Mouse (Mus musculus): ENCODE data around the gene Eef1g. TPM values are rescaled to one million over a fixed set of nuclear protein-coding genes. Genes with fewer than 3 reads are reported as not detected.
A peak's percentile ranks its signal among the peaks of the same experiment; 100 is the strongest.

Gene Eef1g
- total and polyA plus RNA-seq, 3 experiments: 90.8 to 355 (median 331) TPM

GRCm38 (mm10) chr19:9025562-9026257 lies 58.9 kb downstream of the Eef1g start:
- DNase-seq: no peak

GRCm38 (mm10) chr19:9026634-9027033 lies 59.8 kb downstream of the Eef1g start:
- peak; percentile 37 for DNase-seq

GRCm38 (mm10) chr19:9027795-9028194 lies 61.0 kb downstream of the Eef1g start:
- DNase-seq: no peak

Other genes starting within 250 kb of the Eef1g start
Only the 30 nearest of the 32 such genes appear.
- under 1 TPM; 0.79 to 0.84 TPM for gene 1700092M07Rik, start 226.3 kb upstream of the Eef1g start, total RNA-seq (2021)
- gene 1700092M07Rik, start 226.3 kb upstream of the Eef1g start, polyA plus RNA-seq (2012; rRNA removed): not detected in 2 replicates
- 10 to 100 TPM; 80.4 to 95.4 TPM for gene Stx5a, start 225.6 kb upstream of the Eef1g start, total RNA-seq (2021)
- gene Stx5a, start 225.6 kb upstream of the Eef1g start, polyA plus RNA-seq (2012; rRNA removed): 67.1 and 73.5 TPM in 2 replicates
- gene Nxf1, start 210.0 kb upstream of the Eef1g start, total RNA-seq (2021): 100 to 1,000 TPM; 102 to 165 TPM
- 43.4 and 48.0 TPM in 2 replicates for gene Nxf1, start 210.0 kb upstream of the Eef1g start, polyA plus RNA-seq (2012; rRNA removed)
- gene Tmem223, start 196.0 kb upstream of the Eef1g start, total RNA-seq (2021): 100 to 1,000 TPM; 114 to 134 TPM
- gene Tmem223, start 196.0 kb upstream of the Eef1g start, polyA plus RNA-seq (2012; rRNA removed): 352 and 381 TPM in 2 replicates
- 10 to 100 TPM; 60.9 to 62.7 TPM for gene Tmem179b, start 192.6 kb upstream of the Eef1g start, total RNA-seq (2021)
- gene Tmem179b, start 192.6 kb upstream of the Eef1g start, polyA plus RNA-seq (2012; rRNA removed): 163 and 218 TPM in 2 replicates
- gene Taf6l, start 180.6 kb upstream of the Eef1g start, total RNA-seq (2021): 10 to 100 TPM; 11.9 to 17.2 TPM
- 22.4 and 25.1 TPM in 2 replicates for gene Taf6l, start 180.6 kb upstream of the Eef1g start, polyA plus RNA-seq (2012; rRNA removed)
- 100 to 1,000 TPM in 1 of 2 experiments, 10 to 100 TPM in 1; 71.9 to 103 TPM for gene Polr2g, start 168.5 kb upstream of the Eef1g start, total RNA-seq (2021)
- 24.0 and 25.9 TPM in 2 replicates for gene Polr2g, start 168.5 kb upstream of the Eef1g start, polyA plus RNA-seq (2012; rRNA removed)
- 1 to 10 TPM; 2.1 to 3.4 TPM for gene Zbtb3, start 164.5 kb upstream of the Eef1g start, total RNA-seq (2021)
- gene Zbtb3, start 164.5 kb upstream of the Eef1g start, polyA plus RNA-seq (2012; rRNA removed): 1.9 and 2.4 TPM in 2 replicates
- gene Ttc9c, start 147.7 kb upstream of the Eef1g start, total RNA-seq (2021): 10 to 100 TPM; 28.8 to 39.3 TPM
- 5.4 and 7.0 TPM in 2 replicates for gene Ttc9c, start 147.7 kb upstream of the Eef1g start, polyA plus RNA-seq (2012; rRNA removed)
- 10 to 100 TPM; 56.3 to 57.4 TPM for gene Hnrnpul2, start 147.0 kb upstream of the Eef1g start, total RNA-seq (2021)
- 8.4 and 10.0 TPM in 2 replicates for gene Hnrnpul2, start 147.0 kb upstream of the Eef1g start, polyA plus RNA-seq (2012; rRNA removed)
- 10 to 100 TPM in 1 of 2 experiments, not detected in 1; 11.6 TPM for gene AC129217.1, start 137.3 kb upstream of the Eef1g start, total RNA-seq (2021)
- gene AC129217.1, start 137.3 kb upstream of the Eef1g start, polyA plus RNA-seq (2012; rRNA removed): not detected in 2 replicates
- gene Bscl2, start 129.6 kb upstream of the Eef1g start, total RNA-seq (2021): 100 to 1,000 TPM; 178 to 191 TPM
- 373 and 386 TPM in 2 replicates for gene Bscl2, start 129.6 kb upstream of the Eef1g start, polyA plus RNA-seq (2012; rRNA removed)
- gene Gng3, start 127.8 kb upstream of the Eef1g start, total RNA-seq (2021): 1 to 10 TPM; 5.7 to 7.0 TPM
- gene Gng3, start 127.8 kb upstream of the Eef1g start, polyA plus RNA-seq (2012; rRNA removed): 6.8 and 7.3 TPM in 2 replicates
- gene Lrrn4cl, start 116.3 kb upstream of the Eef1g start, total RNA-seq (2021): 1 to 10 TPM; 2.2 to 6.2 TPM
- gene Lrrn4cl, start 116.3 kb upstream of the Eef1g start, polyA plus RNA-seq (2012; rRNA removed): 1.2 and 1.3 TPM in 2 replicates
- gene Ubxn1, start 95.5 kb upstream of the Eef1g start, total RNA-seq (2021): 100 to 1,000 TPM; 197 to 224 TPM
- gene Ubxn1, start 95.5 kb upstream of the Eef1g start, polyA plus RNA-seq (2012; rRNA removed): 140 and 142 TPM in 2 replicates
- gene Uqcc3, start 86.1 kb upstream of the Eef1g start, total RNA-seq (2021): 10 to 100 TPM; 48.7 to 76.9 TPM
- 16.0 and 18.1 TPM in 2 replicates for gene Uqcc3, start 86.1 kb upstream of the Eef1g start, polyA plus RNA-seq (2012; rRNA removed)
- 10 to 100 TPM in 1 of 2 experiments, 1 to 10 TPM in 1; 5.8 to 13.3 TPM for gene Lbhd1, start 83.3 kb upstream of the Eef1g start, total RNA-seq (2021)
- gene Lbhd1, start 83.3 kb upstream of the Eef1g start, polyA plus RNA-seq (2012; rRNA removed): 0.28 and 1.1 TPM in 2 replicates
- gene Gm49403, start 83.1 kb upstream of the Eef1g start, total RNA-seq (2021): not detected
- not detected in 2 replicates for gene Gm49403, start 83.1 kb upstream of the Eef1g start, polyA plus RNA-seq (2012; rRNA removed)
- gene 1810009A15Rik, start 78.2 kb upstream of the Eef1g start, total RNA-seq (2021): 10 to 100 TPM; 46.8 to 53.6 TPM
- gene 1810009A15Rik, start 78.2 kb upstream of the Eef1g start, polyA plus RNA-seq (2012; rRNA removed): 4.3 and 5.6 TPM in 2 replicates
- 1 to 10 TPM; 3.2 to 4.5 TPM for gene Gm49416, start 78.1 kb upstream of the Eef1g start, total RNA-seq (2021)
- not detected in 2 replicates for gene Gm49416, start 78.1 kb upstream of the Eef1g start, polyA plus RNA-seq (2012; rRNA removed)
- 10 to 100 TPM; 21.5 to 23.7 TPM for gene Ints5, start 74.0 kb upstream of the Eef1g start, total RNA-seq (2021)
- 23.5 and 29.6 TPM in 2 replicates for gene Ints5, start 74.0 kb upstream of the Eef1g start, polyA plus RNA-seq (2012; rRNA removed)
- gene Ganab, start 69.0 kb upstream of the Eef1g start, total RNA-seq (2021): 100 to 1,000 TPM; 172 to 199 TPM
- gene Ganab, start 69.0 kb upstream of the Eef1g start, polyA plus RNA-seq (2012; rRNA removed): 77.2 and 98.7 TPM in 2 replicates
- 10 to 100 TPM; 57.0 to 70.5 TPM for gene B3gat3, start 46.7 kb upstream of the Eef1g start, total RNA-seq (2021)
- 147 and 159 TPM in 2 replicates for gene B3gat3, start 46.7 kb upstream of the Eef1g start, polyA plus RNA-seq (2012; rRNA removed)
- 10 to 100 TPM; 37.0 to 46.9 TPM for gene Rom1, start 37.7 kb upstream of the Eef1g start, total RNA-seq (2021)
- 105 and 116 TPM in 2 replicates for gene Rom1, start 37.7 kb upstream of the Eef1g start, polyA plus RNA-seq (2012; rRNA removed)
- 10 to 100 TPM; 39.7 to 51.0 TPM for gene Eml3, start 37.5 kb upstream of the Eef1g start, total RNA-seq (2021)
- 70.6 and 80.7 TPM in 2 replicates for gene Eml3, start 37.5 kb upstream of the Eef1g start, polyA plus RNA-seq (2012; rRNA removed)
- gene Mta2, start 25.2 kb upstream of the Eef1g start, total RNA-seq (2021): 10 to 100 TPM; 81.8 to 86.1 TPM
- gene Mta2, start 25.2 kb upstream of the Eef1g start, polyA plus RNA-seq (2012; rRNA removed): 15.9 and 20.6 TPM in 2 replicates
- 10 to 100 TPM; 19.6 to 23.9 TPM for gene Tut1, start 13.2 kb upstream of the Eef1g start, total RNA-seq (2021)
- 16.3 and 22.4 TPM in 2 replicates for gene Tut1, start 13.2 kb upstream of the Eef1g start, polyA plus RNA-seq (2012; rRNA removed)
- 100 to 1,000 TPM in 1 of 2 experiments, 10 to 100 TPM in 1; 91.1 to 152 TPM for gene Ahnak, start 22.2 kb downstream of the Eef1g start, total RNA-seq (2021)
- gene Ahnak, start 22.2 kb downstream of the Eef1g start, polyA plus RNA-seq (2012; rRNA removed): 5.4 and 7.4 TPM in 2 replicates
- gene Scgb1a1, start 120.9 kb downstream of the Eef1g start, total RNA-seq (2021): not detected
- gene Scgb1a1, start 120.9 kb downstream of the Eef1g start, polyA plus RNA-seq (2012; rRNA removed): 4.5 TPM in 1 of 2 replicates, not detected in the other
- 10 to 100 TPM; 10.3 to 12.7 TPM for gene Asrgl1, start 168.6 kb downstream of the Eef1g start, total RNA-seq (2021)
- 1.2 and 2.0 TPM in 2 replicates for gene Asrgl1, start 168.6 kb downstream of the Eef1g start, polyA plus RNA-seq (2012; rRNA removed)